Mouse (Mus musculus): ENCODE results near the gene Haghl. TPM values are rescaled to one million over a fixed set of nuclear protein-coding genes. Genes with fewer than 3 reads are reported as not detected.

Haghl gene
- total and polyA plus RNA-seq, 3 experiments = 6.4 to 23.4 (median 7.7) TPM

DNA sequence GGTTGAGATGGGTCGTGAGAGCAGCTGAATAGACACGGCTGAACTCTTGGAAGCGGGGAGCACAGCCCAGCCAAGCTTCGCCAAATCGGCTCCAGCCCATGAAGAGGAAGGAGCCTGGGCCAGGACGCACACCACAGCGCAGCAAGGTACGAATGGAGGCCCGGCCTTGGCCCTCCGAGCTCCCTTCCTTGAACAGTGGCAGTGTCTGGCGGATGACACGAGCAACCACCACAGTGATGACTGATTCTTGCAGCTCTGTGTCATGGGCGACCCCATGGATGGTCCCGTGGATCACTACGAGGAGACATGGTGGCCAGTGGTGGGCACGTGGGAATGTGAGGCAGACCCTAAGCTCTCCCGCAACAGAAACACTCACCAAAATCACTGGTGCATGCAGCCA, 9.5 kb upstream of the Haghl start:
- peaks cover 13% of the 10 kb centered on the region for H3K4me1 ChIP-seq (ENCODE audit: control insufficient read depth, insufficient read depth, low read length)

DNA sequence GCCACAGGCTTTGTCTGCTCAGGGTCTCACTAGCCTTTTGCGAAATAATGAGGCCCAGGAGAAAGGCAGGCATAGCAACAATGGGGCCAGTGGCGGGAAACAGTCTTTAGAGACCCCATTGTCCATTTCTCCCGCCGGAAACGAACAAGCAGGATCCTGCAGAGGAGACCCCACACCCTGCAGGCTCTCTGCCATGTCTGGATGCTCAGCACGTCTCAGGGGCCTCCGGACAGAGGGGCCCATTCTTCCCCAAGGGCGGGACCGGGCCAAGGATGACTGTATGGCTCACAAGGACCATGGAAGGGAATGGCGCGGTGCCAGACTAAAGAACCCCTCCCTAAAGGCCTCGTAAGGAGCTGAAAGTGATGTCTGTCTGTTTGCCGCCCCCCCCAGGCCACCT, 8.7 kb upstream of the Haghl start:
- Histone ChIP-seq H3K36me3 (ENCODE audit: control insufficient read depth, insufficient read depth, low read length) (no peaks in the 10 kb centered on the region), H3K9ac (ENCODE audit: low read depth, low read length) (no peak overlapping the region), H3K4me1 (ENCODE audit: control insufficient read depth, insufficient read depth, low read length) (peaks cover 13% of the 10 kb centered on the region), H3K4me3 (no peak overlapping the region), H3K27ac (no peak overlapping the region), H3K27me3 (ENCODE audit: control insufficient read depth, insufficient read depth, low read length) (no peaks in the 10 kb centered on the region), H3K79me2 (replicated peaks; ENCODE audit: control insufficient read depth, insufficient read depth, low read length) (no peaks in the 10 kb centered on the region)
- intact Hi-C loops (cut with DNase I) = no loop called here
- TF ChIP-seq POLR2A (IDR thresholded peaks at IDR 0.05; ENCODE audit: insufficient read depth, low read depth, low read length) = no peak
- TF ChIP-seq EP300 (IDR thresholded peaks at IDR 0.05; ENCODE audit: insufficient read depth, low read depth, low read length) = no peak
- no peak for TF ChIP-seq CTCF (IDR thresholded peaks at IDR 0.05)
- DNase-seq = no peak
- WGBS = 64% methylated on average over 13 of the region's 13 CpGs

More for the DNA sequence above, 9.5 kb upstream of the Haghl start:
- Histone ChIP-seq H3K27ac (no peak overlapping the region), H3K27me3 (ENCODE audit: control insufficient read depth, insufficient read depth, low read length) (no peaks in the 10 kb centered on the region), H3K36me3 (ENCODE audit: control insufficient read depth, insufficient read depth, low read length) (no peaks in the 10 kb centered on the region), H3K79me2 (replicated peaks; ENCODE audit: control insufficient read depth, insufficient read depth, low read length) (no peaks in the 10 kb centered on the region), H3K9ac (ENCODE audit: low read depth, low read length) (no peak overlapping the region), H3K4me3 (no peak overlapping the region)
- DNase-seq = no peak
- WGBS = 93% methylated on average over 17 of the region's 17 CpGs
- no peak for TF ChIP-seq CTCF (IDR thresholded peaks at IDR 0.05)
- no peak for TF ChIP-seq EP300 (IDR thresholded peaks at IDR 0.05; ENCODE audit: insufficient read depth, low read depth, low read length)
- no peak for TF ChIP-seq POLR2A (IDR thresholded peaks at IDR 0.05; ENCODE audit: insufficient read depth, low read depth, low read length)
- intact Hi-C loops (cut with DNase I) = no loop called here

DNA sequence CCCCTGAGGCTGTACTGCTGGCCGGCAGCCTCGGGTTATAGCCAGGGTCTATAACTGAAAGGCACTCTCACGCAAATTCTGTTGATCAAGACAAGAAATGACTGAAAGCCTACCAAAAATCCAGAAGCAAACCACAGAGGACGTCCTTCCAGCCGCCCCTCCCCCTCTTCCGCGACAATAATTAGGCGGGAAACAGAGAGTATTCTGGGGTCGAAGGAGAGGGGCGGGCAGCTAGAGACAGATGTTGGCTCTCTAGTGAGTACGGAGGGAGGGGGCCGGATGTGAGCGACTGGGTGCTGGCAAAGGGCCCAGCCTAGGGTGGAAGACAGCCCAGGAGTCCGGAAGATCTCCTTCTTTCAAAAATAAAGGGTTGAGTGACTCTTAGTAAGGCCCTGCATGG, 7.1 kb upstream of the Haghl start, which contains the start of gene Fam173a:
Fam173a (minus strand) TSS at position 287 of the 400 bp plus-strand sequence.
- TF ChIP-seq POLR2A (IDR thresholded peaks at IDR 0.05; ENCODE audit: insufficient read depth, low read depth, low read length) = peak; percentile 25; the same call in 1 of the 2 replicates
- TF ChIP-seq CTCF (IDR thresholded peaks at IDR 0.05) = no peak
- peak within 1 kb of the TSS; percentile 56 for H3K4me3 ChIP-seq
- intact Hi-C loops (cut with DNase I) = no loop called here
- peak within 1 kb of the TSS; percentile 88 for H3K27ac ChIP-seq
- DNase-seq = peak; percentile 81 to 87
- peaks cover 13% of the 10 kb centered on the region for H3K4me1 ChIP-seq (ENCODE audit: control insufficient read depth, insufficient read depth, low read length)
- peak within 1 kb of the TSS; percentile 81 for H3K9ac ChIP-seq (ENCODE audit: low read depth, low read length)
- no peaks in the 10 kb centered on the region for H3K79me2 ChIP-seq (replicated peaks; ENCODE audit: control insufficient read depth, insufficient read depth, low read length)
- H3K36me3 ChIP-seq (ENCODE audit: control insufficient read depth, insufficient read depth, low read length) = no peaks in the 10 kb centered on the region
- under 1% methylated on average over 14 of the region's 14 CpGs for WGBS
- no peaks in the 10 kb centered on the region for H3K27me3 ChIP-seq (ENCODE audit: control insufficient read depth, insufficient read depth, low read length)

DNA sequence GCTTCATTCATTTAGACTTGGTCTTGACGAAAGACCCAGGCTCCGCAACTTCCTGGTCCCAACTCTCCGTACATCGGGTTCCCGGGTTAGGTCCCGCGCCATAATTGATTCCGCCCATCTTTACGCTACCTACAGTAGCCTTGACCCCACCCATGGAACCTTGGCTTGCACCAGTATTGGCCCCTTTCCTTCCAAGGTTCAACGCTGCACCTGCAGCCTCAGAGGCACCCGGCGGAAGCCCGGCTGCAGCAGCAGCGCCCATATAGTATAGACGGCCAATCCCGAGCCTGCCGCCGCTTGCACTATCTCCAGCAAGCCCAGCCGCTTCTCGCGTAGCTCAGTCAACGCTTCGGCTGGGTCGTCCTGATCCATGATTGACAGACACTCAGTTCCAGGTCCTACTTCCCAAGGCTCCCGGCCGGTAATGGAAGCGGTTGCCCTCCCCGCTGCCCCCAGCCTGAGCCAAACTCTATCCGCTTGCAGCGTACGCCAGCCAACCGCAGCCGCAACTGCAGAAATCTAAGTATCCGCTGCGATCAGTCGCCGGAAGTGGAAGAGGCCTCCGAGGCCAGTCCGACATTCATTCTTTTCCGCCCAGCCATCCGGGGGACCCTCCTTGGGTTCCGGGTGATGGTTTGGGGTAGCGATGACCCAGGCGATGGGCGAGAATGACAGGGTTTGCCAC, 6.5 kb upstream of the Haghl start:
- TF ChIP-seq CTCF (IDR thresholded peaks at IDR 0.05) (no peak), EP300 (IDR thresholded peaks at IDR 0.05; ENCODE audit: insufficient read depth, low read depth, low read length) (0 out of 2 replicates have a peak, but pooled peaks have one; percentile 44), POLR2A (IDR thresholded peaks at IDR 0.05; ENCODE audit: insufficient read depth, low read depth, low read length) (peak; percentile 79)
- Histone ChIP-seq H3K79me2 (replicated peaks; ENCODE audit: control insufficient read depth, insufficient read depth, low read length) (no peaks in the 10 kb centered on the region), H3K27ac (peak overlapping the region; percentile 88), H3K4me3 (peak overlapping the region; percentile 56), H3K4me1 (ENCODE audit: control insufficient read depth, insufficient read depth, low read length) (peaks cover 12% of the 10 kb centered on the region), H3K27me3 (ENCODE audit: control insufficient read depth, insufficient read depth, low read length) (no peaks in the 10 kb centered on the region), H3K9ac (ENCODE audit: low read depth, low read length) (peak overlapping the region; percentile 81), H3K36me3 (ENCODE audit: control insufficient read depth, insufficient read depth, low read length) (no peaks in the 10 kb centered on the region)
- intact Hi-C loops (cut with DNase I) = no loop called here
- peak; percentile 87 to 91 for DNase-seq
- under 1% methylated on average over 45 of the region's 45 CpGs for WGBS

DNA sequence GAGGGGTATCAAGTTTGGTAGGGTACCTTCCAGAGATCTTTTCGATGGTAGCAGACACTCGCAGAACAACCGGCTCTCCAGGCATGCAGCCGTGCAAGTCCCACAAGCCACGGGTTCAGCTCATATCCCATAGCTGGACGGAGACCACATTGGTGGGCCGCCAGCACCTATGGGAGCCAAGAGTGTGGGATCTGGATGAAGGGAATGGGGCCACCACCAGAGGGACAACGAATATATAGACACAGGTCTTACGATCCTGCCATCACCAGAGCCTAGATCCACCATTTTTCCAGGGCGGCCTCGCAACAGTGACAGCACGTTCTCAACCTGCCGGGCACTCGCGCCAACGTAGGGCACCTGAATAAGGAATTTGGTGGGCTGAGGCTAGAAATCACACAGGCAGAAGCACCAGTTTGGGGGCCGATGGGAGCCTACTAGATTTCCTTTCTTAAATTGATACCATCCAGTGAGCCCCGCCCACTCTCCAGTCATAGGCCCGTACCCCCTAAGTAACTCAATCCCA, 5.9 kb upstream of the Haghl start:
- no peaks in the 10 kb centered on the region for H3K79me2 ChIP-seq (replicated peaks; ENCODE audit: control insufficient read depth, insufficient read depth, low read length)
- no peak overlapping the region for H3K9ac ChIP-seq (ENCODE audit: low read depth, low read length)
- no peaks in the 10 kb centered on the region for H3K27me3 ChIP-seq (ENCODE audit: control insufficient read depth, insufficient read depth, low read length)
- WGBS = 26% methylated on average over 19 of the region's 19 CpGs
- TF ChIP-seq POLR2A (IDR thresholded peaks at IDR 0.05; ENCODE audit: insufficient read depth, low read depth, low read length) = no peak
- no peak for TF ChIP-seq EP300 (IDR thresholded peaks at IDR 0.05; ENCODE audit: insufficient read depth, low read depth, low read length)
- no peak for TF ChIP-seq CTCF (IDR thresholded peaks at IDR 0.05)
- no peaks in the 10 kb centered on the region for H3K36me3 ChIP-seq (ENCODE audit: control insufficient read depth, insufficient read depth, low read length)
- no peak for DNase-seq
- no peak overlapping the region; the same call in 1 of the 2 replicates for H3K27ac ChIP-seq
- intact Hi-C loops (cut with DNase I) = no loop called here
- H3K4me3 ChIP-seq = peak overlapping the region; percentile 56
- peaks cover 12% of the 10 kb centered on the region for H3K4me1 ChIP-seq (ENCODE audit: control insufficient read depth, insufficient read depth, low read length)

All from heart, adult 2 months (tissue).